Mouse (Mus musculus) cerebellum, adult 11-12 months (tissue): ENCODE measurements at regions not wholly inside any gene's neighbourhood (a gene's known extent, or its start where the extent isn't known, plus 50 kb on each side); places are given as distances from the start of the nearest gene placed in this dataset.

Experiments
- DNase-seq: peaks from one replicate; pipeline ENCODE4 v3.0.0; 2022

- DNase-seq = no peak
Measured at GRCm38 (mm10) chr13:71231182-71231581, 389.6 kb upstream of the Adamts16 start.

GRCm38 (mm10) chr13:71214776-71215175 is 373.2 kb upstream of the Adamts16 start:
- no peak for DNase-seq

GRCm38 (mm10) chr13:71211363-71211762 is 369.8 kb upstream of the Adamts16 start:
- no peak for DNase-seq

- no peak for DNase-seq
Measured at GRCm38 (mm10) chr13:71210658-71211251, 369.1 kb upstream of the Adamts16 start.

- DNase-seq = no peak
Measured at GRCm38 (mm10) chr13:71205708-71206107, 364.1 kb upstream of the Adamts16 start.

GRCm38 (mm10) chr13:71200656-71201055 is 359.0 kb upstream of the Adamts16 start:
- no peak for DNase-seq

- DNase-seq = no peak
Measured at GRCm38 (mm10) chr13:71195675-71196074, 354.1 kb upstream of the Adamts16 start.

- no peak for DNase-seq
Measured at GRCm38 (mm10) chr13:71184500-71184899, 342.9 kb upstream of the Adamts16 start.

- DNase-seq = no peak
Measured at GRCm38 (mm10) chr13:71179083-71179482, 337.5 kb upstream of the Adamts16 start.

GRCm38 (mm10) chr13:71174335-71174734 is 332.7 kb upstream of the Adamts16 start:
- DNase-seq = no peak

- DNase-seq = no peak
Measured at GRCm38 (mm10) chr13:71166226-71166625, 324.6 kb upstream of the Adamts16 start.

GRCm38 (mm10) chr13:71165096-71165920 is 323.7 kb upstream of the Adamts16 start:
- no peak for DNase-seq

GRCm38 (mm10) chr13:71164012-71164411 is 322.4 kb upstream of the Adamts16 start:
- no peak for DNase-seq

GRCm38 (mm10) chr13:71162952-71163351 is 321.3 kb upstream of the Adamts16 start:
- DNase-seq = no peak

- DNase-seq = no peak
Measured at GRCm38 (mm10) chr13:71158300-71158860, 316.8 kb upstream of the Adamts16 start.

- DNase-seq = no peak
Measured at GRCm38 (mm10) chr13:71157656-71158299, 316.2 kb upstream of the Adamts16 start.

GRCm38 (mm10) chr13:71150092-71150491 is 308.5 kb upstream of the Adamts16 start:
- DNase-seq = no peak

GRCm38 (mm10) chr13:71149303-71149696 is 307.7 kb upstream of the Adamts16 start:
- no peak for DNase-seq

GRCm38 (mm10) chr13:71148491-71149302 is 307.1 kb upstream of the Adamts16 start:
- peak; percentile 11 for DNase-seq

GRCm38 (mm10) chr13:71146859-71147443 is 305.3 kb upstream of the Adamts16 start:
- no peak for DNase-seq

GRCm38 (mm10) chr13:71138745-71139312 is 297.2 kb upstream of the Adamts16 start:
- DNase-seq = no peak
